Mouse (Mus musculus) forebrain, embryonic 10.5 days (tissue): ENCODE data around the gene Lingo3. TPM values are rescaled to one million over a fixed set of nuclear protein-coding genes. Genes with fewer than 3 reads are reported as not detected.

Experiments
- DNase-seq: peaks from one replicate; pipeline ENCODE4 v3.0.0-alpha.2; 2017; ENCODE audit warnings: low spot score; ENCODE audit errors: extremely low spot score
- H3K27ac ChIP-seq: fragments of 300-500 bp; sonication (generic); 2 replicates; pipeline ENCODE4 v1.5.1; 2016; ENCODE audit warnings: mild to moderate bottlenecking
- H3K27me3 ChIP-seq: fragments of 300-500 bp; sonication (generic); 2 replicates; pipeline ENCODE4 v1.6.1; 2016; ENCODE audit warnings: mild to moderate bottlenecking; ENCODE audit not compliant: poor library complexity, severe bottlenecking
- H3K36me3 ChIP-seq: fragments of 300-500 bp; sonication (generic); replicated peaks from 2 replicates; pipeline ENCODE4 v1.6.1; 2016; ENCODE audit warnings: mild to moderate bottlenecking, moderate library complexity
- H3K4me1 ChIP-seq: fragments of 300-500 bp; sonication (generic); 2 replicates; pipeline ENCODE4 v1.6.1; 2016
- H3K4me3 ChIP-seq: fragments of 300-500 bp; sonication (generic); 2 replicates; pipeline ENCODE4 v1.5.1; 2016; ENCODE audit warnings: mild to moderate bottlenecking, moderate library complexity
- H3K9me3 ChIP-seq: fragments of 300-500 bp; sonication (generic); 2 replicates; pipeline ENCODE4 v1.6.1; 2016; ENCODE audit warnings: mild to moderate bottlenecking, moderate library complexity
- whole genome bisulfite sequencing: fragments of 180-500 bp; shearing (Covaris S2); methylation state at CpG from one replicate; pipeline ENCODE4 v1.1.7; 2016; 5-methylcytosine and 5-hydroxymethylcytosine counted together
- polyA plus RNA-seq: library from polyadenylated mRNA; unstranded; fragments of >200 nt; fragmentation: Nextera tagmentation; extraction: Ambion mirVana; gene quantifications from 2 replicates; pipeline ENCODE4 v1.2.1, GENCODE M21; 2016

The Lingo3 gene
- polyA plus RNA-seq, 1 experiment from 2014 or later = 1.5 TPM

GRCm38 (mm10) chr10:80857848-80858247 lies 14.0 kb upstream of the Lingo3 start:
- Histone ChIP-seq H3K36me3 (peaks cover 27% of the 10 kb centered on the region), H3K4me3 (peak overlapping the region; percentile 11; the same call in 1 of the 2 replicates), H3K27me3 (no peaks in the 10 kb centered on the region), H3K27ac (peak overlapping the region; percentile 56), H3K9me3 (no peaks in the 10 kb centered on the region), H3K4me1 (peaks cover 49% of the 10 kb centered on the region)
- no peak for DNase-seq
- 71% methylated on average over 3 of the region's 3 CpGs for WGBS

- no peaks in the 10 kb centered on the region for H3K27me3 ChIP-seq
- H3K9me3 ChIP-seq = no peaks in the 10 kb centered on the region
- H3K4me1 ChIP-seq = peaks cover 49% of the 10 kb centered on the region
- peak overlapping the region; percentile 56 for H3K27ac ChIP-seq
- WGBS = 45% methylated on average over 8 of the region's 8 CpGs
- peaks cover 26% of the 10 kb centered on the region for H3K36me3 ChIP-seq
- no peak for DNase-seq
- peak overlapping the region; percentile 11; the same call in 1 of the 2 replicates for H3K4me3 ChIP-seq
Measured at GRCm38 (mm10) chr10:80857386-80857785, 13.5 kb upstream of the Lingo3 start.

- peaks cover 49% of the 10 kb centered on the region for H3K4me1 ChIP-seq
- H3K27ac ChIP-seq = peak overlapping the region; percentile 56
- no peaks in the 10 kb centered on the region for H3K9me3 ChIP-seq
- H3K27me3 ChIP-seq = no peaks in the 10 kb centered on the region
- WGBS = 90% methylated on average over 5 of the region's 5 CpGs
- peak overlapping the region; percentile 81 for H3K4me3 ChIP-seq
- no peak for DNase-seq
- H3K36me3 ChIP-seq = peaks cover 26% of the 10 kb centered on the region
Measured at GRCm38 (mm10) chr10:80856908-80857307, 13.1 kb upstream of the Lingo3 start.

GRCm38 (mm10) chr10:80856267-80856666 lies 12.4 kb upstream of the Lingo3 start:
- Histone ChIP-seq H3K4me3 (peak overlapping the region; percentile 81), H3K4me1 (peaks cover 49% of the 10 kb centered on the region), H3K27ac (peak overlapping the region; percentile 84; the same call in 1 of the 2 replicates), H3K9me3 (no peaks in the 10 kb centered on the region), H3K36me3 (peaks cover 26% of the 10 kb centered on the region), H3K27me3 (no peaks in the 10 kb centered on the region)
- DNase-seq = no peak
- WGBS = 68% methylated on average over 3 of the region's 3 CpGs

GRCm38 (mm10) chr10:80855749-80856073 lies 11.9 kb upstream of the Lingo3 start:
- Histone ChIP-seq H3K36me3 (peaks cover 28% of the 10 kb centered on the region), H3K4me3 (peak overlapping the region; percentile 81), H3K27me3 (no peaks in the 10 kb centered on the region), H3K9me3 (no peaks in the 10 kb centered on the region), H3K4me1 (peaks cover 49% of the 10 kb centered on the region), H3K27ac (peak overlapping the region; percentile 84)
- DNase-seq = no peak
- WGBS = 25% methylated on average over 11 of the region's 11 CpGs

GRCm38 (mm10) chr10:80854913-80855748 lies 11.3 kb upstream of the Lingo3 start, which contains the start of the genes Lsm7 and Sppl2b:
Gene Lsm7 (minus strand): TSS chr10:80855209.
Gene Sppl2b (plus strand): TSS chr10:80855275.
- peak; percentile 95 for DNase-seq
- Histone ChIP-seq H3K36me3 (peaks cover 34% of the 10 kb centered on the region), H3K9me3 (no peaks in the 10 kb centered on the region), H3K27ac (peak within 1 kb of the TSS; percentile 84), H3K4me1 (peaks cover 49% of the 10 kb centered on the region), H3K4me3 (peak within 1 kb of the TSS; percentile 81), H3K27me3 (no peaks in the 10 kb centered on the region)
- under 1% methylated on average over 81 of the region's 81 CpGs for WGBS

GRCm38 (mm10) chr10:80848571-80848970 lies 4.7 kb upstream of the Lingo3 start:
- no peaks in the 10 kb centered on the region for H3K9me3 ChIP-seq
- H3K4me1 ChIP-seq = peaks cover 27% of the 10 kb centered on the region
- H3K4me3 ChIP-seq = no peak overlapping the region
- whole genome bisulfite sequencing = 8% methylated on average over 10 of the region's 10 CpGs
- peaks cover 39% of the 10 kb centered on the region for H3K36me3 ChIP-seq
- no peak overlapping the region for H3K27ac ChIP-seq
- DNase-seq = peak; percentile 39
- peaks cover 30% of the 10 kb centered on the region for H3K27me3 ChIP-seq

- Histone ChIP-seq H3K27me3 (peaks cover 58% of the 10 kb centered on the region), H3K9me3 (no peaks in the 10 kb centered on the region), H3K27ac (no peak overlapping the region), H3K4me1 (peaks cover 42% of the 10 kb centered on the region), H3K4me3 (no peak overlapping the region), H3K36me3 (peaks cover 13% of the 10 kb centered on the region)
- DNase-seq = no peak
- 82% methylated on average over 12 of the region's 12 CpGs for WGBS
Measured at GRCm38 (mm10) chr10:80845732-80846131, 1.9 kb upstream of the Lingo3 start.

- peaks cover 8% of the 10 kb centered on the region for H3K36me3 ChIP-seq
- WGBS = 71% methylated on average over 8 of the region's 8 CpGs
- DNase-seq = no peak
- no peak overlapping the region for H3K4me3 ChIP-seq
- H3K4me1 ChIP-seq = peaks cover 47% of the 10 kb centered on the region
- no peaks in the 10 kb centered on the region for H3K9me3 ChIP-seq
- H3K27me3 ChIP-seq = peaks cover 64% of the 10 kb centered on the region
- H3K27ac ChIP-seq = no peak overlapping the region
Measured at GRCm38 (mm10) chr10:80845055-80845693, 1.3 kb upstream of the Lingo3 start.

- no peaks in the 10 kb centered on the region for H3K9me3 ChIP-seq
- WGBS = 9% methylated on average over 32 of the region's 32 CpGs
- H3K27me3 ChIP-seq = peaks cover 71% of the 10 kb centered on the region
- peak overlapping the region; percentile 79 for H3K27ac ChIP-seq
- DNase-seq = no peak
- H3K36me3 ChIP-seq = no peaks in the 10 kb centered on the region
- peaks cover 43% of the 10 kb centered on the region for H3K4me1 ChIP-seq
- peak overlapping the region; percentile 64 for H3K4me3 ChIP-seq
Measured at GRCm38 (mm10) chr10:80843087-80843930, 530 bp downstream of the Lingo3 start.

- peaks cover 80% of the 10 kb centered on the region for H3K27me3 ChIP-seq
- no peaks in the 10 kb centered on the region for H3K36me3 ChIP-seq
- no peaks in the 10 kb centered on the region for H3K9me3 ChIP-seq
- peaks cover 50% of the 10 kb centered on the region for H3K4me1 ChIP-seq
- H3K27ac ChIP-seq = no peak overlapping the region
- 87% methylated on average over 15 of the region's 15 CpGs for WGBS
- no peak overlapping the region for H3K4me3 ChIP-seq
- DNase-seq = no peak
Measured at GRCm38 (mm10) chr10:80842334-80842733, 1.5 kb downstream of the Lingo3 start.

- no peaks in the 10 kb centered on the region for H3K9me3 ChIP-seq
- peaks cover 57% of the 10 kb centered on the region for H3K4me1 ChIP-seq
- H3K27ac ChIP-seq = no peak overlapping the region
- H3K36me3 ChIP-seq = no peaks in the 10 kb centered on the region
- no peak for DNase-seq
- 0 out of 2 replicates have a peak overlapping the region, but pooled peaks have one; percentile 2 for H3K4me3 ChIP-seq
- peaks cover 87% of the 10 kb centered on the region for H3K27me3 ChIP-seq
- WGBS = 73% methylated on average over 2 of the region's 2 CpGs
Measured at GRCm38 (mm10) chr10:80841685-80842084, 2.2 kb downstream of the Lingo3 start.
